Mouse (Mus musculus) erythroblast, embryonic 14.5 days (primary cell): ENCODE measurements around the gene D6Wsu163e. TPM values are rescaled to one million over a fixed set of nuclear protein-coding genes. Genes with fewer than 3 reads are reported as not detected.

Source experiments
- H3K27me3 ChIP-seq: 2 replicates; pipeline ENCODE4 v1.6.1; 2012; ENCODE audit warnings: inconsistent platforms; ENCODE audit not compliant: control insufficient read depth
- H3K36me3 ChIP-seq: 2 replicates; pipeline ENCODE4 v1.6.1; 2012; ENCODE audit warnings: mild to moderate bottlenecking, inconsistent platforms; ENCODE audit not compliant: control insufficient read depth
- H3K4me1 ChIP-seq: 2 replicates; pipeline ENCODE4 v1.6.1; 2012; ENCODE audit warnings: inconsistent platforms; ENCODE audit not compliant: control insufficient read depth
- H3K4me3 ChIP-seq: replicated peaks from 2 replicates; pipeline ENCODE3; 2012; ENCODE audit warnings: moderate library complexity, mild to moderate bottlenecking, inconsistent platforms
- H3K9me3 ChIP-seq: 2 replicates; pipeline ENCODE4 v1.6.1; 2012; ENCODE audit warnings: low read length, inconsistent platforms, mixed read lengths; ENCODE audit not compliant: control insufficient read depth
- GATA1 ChIP-seq: IDR thresholded peaks from 2 replicates; pipeline ENCODE4 v1.6.1; 2012; ENCODE audit warnings: low read length, inconsistent platforms, mixed read lengths
- TAL1 ChIP-seq: IDR thresholded peaks from 3 replicates; pipeline ENCODE4 v1.6.1; 2012; ENCODE audit warnings: low read length, inconsistent platforms, mixed read lengths
- polyA plus RNA-seq: library from polyadenylated mRNA; stranded (reverse); fragments of >175 nt; gene quantifications from 2 replicates; pipeline ENCODE4 v1.2.3, GENCODE M21; 2012

The D6Wsu163e gene
- polyA plus RNA-seq, 1 experiment: 0.33 TPM

- no peaks in the 10 kb centered on the region for H3K36me3 ChIP-seq
- H3K27me3 ChIP-seq: peaks cover 5% of the 10 kb centered on the region; the same call in 1 of the 2 replicates
- TF ChIP-seq TAL1 (no peak), GATA1 (no peak)
- no peaks in the 10 kb centered on the region for H3K4me1 ChIP-seq
- no peak overlapping the region for H3K4me3 ChIP-seq
- H3K9me3 ChIP-seq: no peaks in the 10 kb centered on the region
Measured at GRCm38 (mm10) chr6:127024836-127025235, 85.1 kb downstream of the D6Wsu163e start.

Other genes with a start within 250 kb of the D6Wsu163e start
- gene Kcna6, start 199.3 kb upstream of the D6Wsu163e start, polyA plus RNA-seq: not detected in 2 replicates
- 1.0 and 1.1 TPM in 2 replicates for gene Ndufa9, start 90.8 kb upstream of the D6Wsu163e start, polyA plus RNA-seq
- gene Akap3, start 86.9 kb upstream of the D6Wsu163e start, polyA plus RNA-seq: not detected in 2 replicates
- gene Dyrk4, start 18.1 kb upstream of the D6Wsu163e start, polyA plus RNA-seq: not detected in 2 replicates
- 5.5 and 6.1 TPM in 2 replicates for gene Rad51ap1, start 375 bp upstream of the D6Wsu163e start, polyA plus RNA-seq
- gene Fgf6, start 75.6 kb downstream of the D6Wsu163e start, polyA plus RNA-seq: not detected in 2 replicates
- not detected in 2 replicates for gene Fgf23, start 132.9 kb downstream of the D6Wsu163e start, polyA plus RNA-seq
- gene Tigar, start 169.6 kb downstream of the D6Wsu163e start, polyA plus RNA-seq: not detected in 2 replicates
- gene Ccnd2, start 212.2 kb downstream of the D6Wsu163e start, polyA plus RNA-seq: 0.64 and 0.74 TPM in 2 replicates